Mouse (Mus musculus) right cerebral cortex, postnatal 10 days (tissue): ENCODE measurements around the gene Usp21.

Experiments
- DNase-seq, 2 experiments: peaks; one replicate each; pipeline ENCODE4 v3.0.0; 2021; ENCODE audit warnings: low spot score in 2 of 2

Usp21 gene

DNA sequence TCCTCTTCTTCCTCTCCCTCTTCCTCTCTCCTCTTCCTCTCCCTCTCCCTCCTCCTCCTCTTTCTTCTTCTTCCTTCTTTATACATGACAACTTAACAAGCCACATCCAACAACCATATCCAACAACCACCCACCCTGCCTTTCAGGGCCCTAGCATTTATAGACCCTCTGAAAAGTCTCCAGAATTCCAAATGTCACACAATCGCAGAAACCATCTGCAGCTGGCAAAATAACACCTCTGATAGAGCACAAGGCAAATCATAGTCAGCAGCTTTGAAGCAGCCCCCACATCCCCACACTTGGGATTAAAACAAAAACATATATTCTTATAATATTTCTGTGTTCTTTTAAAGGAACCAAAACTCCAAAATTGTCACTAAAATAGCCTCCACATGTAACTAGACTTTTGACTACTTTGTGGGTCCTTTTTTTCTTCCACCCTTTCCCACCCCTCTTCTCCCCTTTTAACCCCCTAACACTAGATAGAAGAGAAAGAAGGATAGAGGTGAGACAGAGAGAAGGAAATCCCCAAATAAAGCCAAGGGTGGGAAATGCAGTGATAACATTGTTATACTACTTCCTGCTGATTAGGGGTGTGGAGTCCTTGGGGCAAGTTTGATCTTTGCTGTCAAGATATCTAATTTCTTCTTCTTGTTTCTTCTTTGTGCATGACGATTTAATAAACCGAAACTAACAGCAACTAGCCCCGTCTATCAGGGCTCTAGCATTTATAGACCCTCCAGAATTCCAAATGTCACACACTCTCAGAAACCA, 21.6 kb downstream of the Usp21 start:
- no peak for DNase-seq

DNA sequence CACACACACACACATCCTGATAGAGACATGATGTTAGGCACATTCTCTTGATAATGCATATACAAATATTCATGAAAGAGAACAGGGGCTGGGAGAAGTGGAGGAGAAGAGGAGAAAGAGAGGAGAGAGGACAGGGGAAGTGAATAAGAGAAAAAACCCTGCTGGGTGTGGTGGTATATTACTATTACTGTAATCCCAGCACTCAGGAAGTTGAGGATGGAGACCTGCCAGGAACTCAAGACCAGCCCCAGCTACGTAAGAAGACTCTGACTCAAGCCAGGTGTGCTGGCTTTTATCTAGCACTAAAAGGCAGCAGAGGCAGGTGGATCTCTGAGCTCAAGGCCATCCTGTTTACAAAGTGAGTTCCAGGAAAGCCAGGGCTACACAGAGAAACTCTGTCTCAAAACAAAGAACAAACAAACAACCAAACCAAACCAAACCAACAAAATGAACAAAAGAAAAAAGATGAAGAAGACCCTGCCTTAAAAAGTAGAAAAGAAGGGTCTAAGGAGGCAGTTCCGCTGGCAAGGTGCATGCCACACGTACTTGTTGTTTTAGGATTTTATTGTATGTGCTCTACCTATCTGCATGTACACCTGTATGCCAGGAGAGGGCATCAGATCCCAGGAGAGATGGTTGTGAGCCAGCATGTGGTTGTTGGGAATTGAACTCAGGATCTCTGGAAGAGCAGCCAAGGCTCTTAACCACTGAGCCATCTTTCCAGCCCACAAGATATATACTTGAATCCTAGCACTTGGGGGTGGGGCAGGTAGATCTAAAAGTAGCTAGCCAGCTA, 23.9 kb downstream of the Usp21 start:
- no peak for DNase-seq

DNA sequence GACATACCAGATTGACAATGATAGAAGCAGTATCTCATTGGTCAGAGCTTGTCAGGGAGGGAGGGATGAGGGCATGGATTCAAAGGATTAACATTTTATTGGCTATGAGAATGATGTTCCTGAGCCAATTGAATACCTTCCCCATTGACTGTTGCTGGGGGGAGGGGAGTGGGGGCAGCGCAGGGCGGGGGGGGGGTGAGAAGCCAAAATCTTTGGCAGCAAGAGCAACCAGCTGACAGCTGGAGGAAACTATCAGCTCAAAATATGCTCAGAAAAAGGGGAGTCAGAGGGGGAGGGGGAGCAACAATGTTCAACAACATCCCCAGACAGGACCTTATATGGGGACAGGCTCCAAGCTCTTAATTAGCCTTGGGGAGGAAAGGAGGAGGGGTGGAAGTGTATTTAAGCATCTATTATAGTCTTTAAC, 24.6 kb downstream of the Usp21 start:
- peak; percentile 73 to 85 for DNase-seq

DNA sequence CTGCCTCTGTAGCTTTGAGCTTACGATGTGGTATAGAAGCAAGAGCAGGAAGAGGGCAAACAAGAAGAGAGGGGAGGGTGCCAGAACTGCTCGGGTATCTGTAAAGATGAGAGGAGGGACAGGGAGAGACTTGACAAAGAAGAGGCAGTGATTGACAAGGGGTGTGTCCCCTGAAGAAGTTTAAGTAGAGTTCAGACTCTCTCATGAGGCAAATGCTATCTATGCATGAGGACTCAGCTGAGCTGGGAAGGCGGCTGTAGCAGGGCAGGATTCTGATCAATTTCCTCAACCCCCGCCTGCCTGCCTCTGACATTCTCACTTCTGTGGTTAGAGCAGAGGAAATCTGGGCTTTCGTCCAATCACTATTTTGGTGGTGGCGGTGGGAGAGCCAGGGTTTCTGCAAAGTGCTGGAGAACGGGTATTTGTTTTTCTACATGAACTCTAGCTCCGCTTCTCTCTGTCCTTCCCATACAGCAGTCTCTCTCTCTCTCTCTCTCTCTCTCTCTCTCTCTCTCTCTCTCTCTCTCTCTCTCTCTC, 25.1 kb downstream of the Usp21 start:
- peak; percentile 89 to 93 for DNase-seq

DNA sequence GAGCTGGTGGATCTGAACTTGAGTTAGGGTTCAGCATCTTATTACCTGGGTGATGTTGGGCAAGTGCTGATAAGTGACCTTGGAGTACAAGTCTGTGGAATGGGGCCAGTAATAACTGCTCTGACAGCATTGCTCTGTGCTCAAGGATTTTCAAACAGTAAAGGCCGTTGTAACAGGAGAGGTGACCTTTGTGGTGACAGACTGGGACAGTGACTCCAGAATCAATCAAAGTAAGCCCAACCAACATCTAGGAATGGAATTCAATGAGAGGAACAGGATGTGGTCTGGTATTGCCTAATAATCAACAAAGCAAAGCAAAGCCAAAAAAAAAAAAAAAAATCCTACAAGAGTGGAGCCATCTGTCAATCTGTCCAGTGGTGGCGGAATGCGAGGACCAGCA, 27.5 kb downstream of the Usp21 start:
- DNase-seq = no peak

DNA sequence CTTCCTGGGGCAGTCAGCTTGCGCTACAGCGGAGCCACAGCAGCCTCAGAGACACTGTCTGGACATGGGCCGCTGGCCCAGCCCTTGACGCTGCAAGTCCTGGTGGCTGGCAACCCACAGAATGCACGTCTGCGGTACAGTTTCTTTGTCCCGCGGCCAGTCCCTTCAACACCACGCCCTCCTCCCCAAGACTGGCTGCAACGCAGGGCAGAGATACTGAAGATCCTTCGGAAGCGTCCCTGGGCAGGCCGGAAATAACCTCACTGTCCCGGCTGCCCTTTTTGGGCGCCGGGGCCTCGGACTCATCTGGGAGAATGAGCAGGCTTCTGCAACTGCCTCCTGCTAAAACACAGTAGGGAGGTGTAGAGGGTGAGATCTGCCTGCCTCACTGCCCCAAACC, 28.9 kb downstream of the Usp21 start:
- DNase-seq = no peak

DNA sequence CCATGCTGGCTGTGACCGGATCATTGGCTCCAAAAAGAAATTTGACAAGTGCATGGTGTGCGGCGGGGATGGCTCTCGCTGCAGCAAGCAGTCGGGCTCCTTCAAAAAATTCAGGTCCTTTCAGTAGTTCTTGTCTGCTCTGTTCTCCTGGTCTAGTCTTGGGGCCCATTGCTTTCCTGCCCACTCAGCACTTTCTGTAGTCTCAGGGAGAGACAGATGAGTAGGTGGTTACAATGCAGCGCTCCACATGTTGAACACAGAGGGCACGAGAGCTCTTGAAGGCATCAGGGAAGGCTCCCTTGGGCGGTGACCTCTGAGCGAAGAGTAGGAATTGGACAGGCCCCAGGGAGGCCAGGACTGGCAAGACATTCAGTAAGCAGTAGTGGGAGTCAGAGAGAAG, 30.0 kb downstream of the Usp21 start:
- no peak for DNase-seq

DNA sequence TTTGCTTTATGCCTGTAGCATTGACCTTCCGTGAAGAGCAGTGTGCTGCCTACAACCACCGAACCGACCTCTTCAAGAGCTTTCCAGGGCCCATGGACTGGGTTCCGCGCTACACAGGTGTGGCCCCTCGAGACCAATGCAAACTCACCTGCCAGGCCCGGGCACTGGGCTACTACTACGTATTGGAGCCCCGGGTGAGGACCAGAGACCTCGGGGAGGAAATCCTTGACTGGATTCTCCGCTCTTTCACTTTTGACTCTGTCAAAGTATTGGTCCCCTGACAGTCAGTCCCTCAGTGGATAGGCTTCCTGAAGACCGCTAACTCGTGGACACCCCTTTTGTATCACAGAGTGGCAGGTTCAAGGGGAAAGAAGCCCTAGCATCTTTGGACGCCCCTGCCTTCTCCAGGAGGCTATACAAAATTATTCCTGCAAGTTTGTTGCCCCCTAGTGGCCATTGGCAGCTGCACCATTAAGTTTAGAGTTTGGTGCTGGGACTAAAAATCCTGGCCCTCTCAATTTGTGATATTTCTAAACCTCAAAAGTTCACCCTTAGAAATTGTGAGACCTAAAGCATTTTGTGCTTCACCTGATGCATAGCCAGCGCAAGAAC, 30.7 kb downstream of the Usp21 start:
- peak; percentile 72 to 78 for DNase-seq

DNA sequence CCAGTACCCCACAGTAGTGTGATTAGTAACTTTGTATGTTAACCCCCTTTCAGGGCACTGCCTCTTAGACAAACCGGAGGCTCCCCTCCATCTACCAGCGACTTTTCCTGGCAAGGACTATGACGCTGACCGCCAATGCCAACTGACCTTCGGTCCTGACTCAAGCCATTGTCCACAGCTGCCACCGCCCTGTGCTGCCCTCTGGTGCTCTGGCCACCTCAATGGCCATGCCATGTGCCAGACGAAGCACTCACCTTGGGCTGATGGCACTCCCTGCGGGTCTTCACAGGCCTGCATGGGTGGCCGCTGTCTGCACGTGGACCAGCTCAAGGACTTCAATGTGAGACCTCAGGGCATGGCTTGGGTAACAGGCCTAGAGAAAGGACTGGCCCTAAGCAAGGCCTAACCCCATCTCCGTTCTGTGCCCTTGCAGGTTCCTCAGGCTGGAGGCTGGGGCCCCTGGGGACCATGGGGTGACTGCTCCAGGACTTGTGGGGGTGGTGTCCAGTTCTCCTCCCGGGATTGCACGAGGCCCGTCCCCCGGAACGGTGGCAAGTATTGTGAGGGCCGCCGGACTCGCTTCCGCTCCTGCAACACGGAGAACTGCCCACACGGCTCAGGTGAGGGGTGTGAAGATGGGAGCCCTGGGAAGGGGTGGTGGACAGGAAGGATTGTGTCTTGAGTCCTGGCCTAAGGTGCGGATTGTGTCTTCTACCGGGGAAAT, 31.5 kb downstream of the Usp21 start:
- no peak for DNase-seq

DNA sequence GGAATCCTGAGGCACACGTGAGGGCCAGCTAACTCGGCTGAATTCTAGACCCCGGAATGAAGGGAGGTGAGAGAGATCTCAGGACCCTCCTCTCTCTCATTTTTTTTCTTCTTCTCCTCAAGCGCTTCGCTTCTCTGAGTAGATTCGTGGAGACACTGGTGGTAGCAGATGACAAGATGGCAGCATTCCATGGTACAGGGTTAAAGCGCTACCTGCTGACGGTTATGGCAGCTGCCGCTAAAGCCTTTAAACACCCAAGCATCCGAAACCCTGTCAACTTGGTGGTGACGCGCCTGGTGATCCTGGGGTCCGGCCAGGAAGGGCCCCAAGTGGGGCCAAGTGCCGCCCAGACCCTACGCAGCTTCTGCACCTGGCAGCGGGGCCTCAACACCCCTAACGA, 35.4 kb downstream of the Usp21 start:
- DNase-seq = no peak

DNA sequence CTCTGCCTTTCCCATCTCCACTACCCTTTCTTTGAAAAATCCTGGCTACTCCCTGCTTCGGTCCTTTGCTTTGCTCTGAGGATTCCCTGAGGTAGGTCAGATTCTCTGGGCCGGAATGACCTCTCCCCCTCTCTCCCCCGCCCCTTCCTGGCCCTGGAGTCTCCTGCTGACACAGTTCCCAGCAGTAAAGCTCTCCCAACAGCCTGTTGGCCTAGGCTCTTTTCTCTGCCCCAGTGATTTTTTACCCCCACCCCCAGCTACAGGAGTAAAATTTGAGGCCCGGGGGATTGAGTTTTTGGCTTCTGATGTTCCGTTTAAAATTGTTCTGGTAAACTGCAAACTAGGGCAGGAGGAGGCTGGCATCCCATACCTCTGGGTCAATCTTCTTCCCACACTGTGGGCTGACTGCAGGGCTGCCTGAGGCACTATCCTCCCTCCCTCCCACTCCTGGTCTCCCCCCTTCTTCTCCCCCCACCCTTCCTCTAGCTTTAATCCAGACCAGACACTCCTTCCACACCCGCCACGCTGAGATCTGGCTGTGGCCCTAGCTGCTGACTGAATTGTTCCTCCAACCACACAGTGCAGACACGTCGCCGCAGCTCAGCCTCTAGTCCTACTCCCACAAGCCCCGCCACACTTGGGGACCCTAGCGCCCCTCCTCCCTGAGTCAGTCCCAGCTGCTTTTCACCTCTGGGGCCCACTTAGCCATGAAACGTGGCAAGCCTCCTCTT, 36.0 kb downstream of the Usp21 start:
- DNase-seq = no peak

DNA sequence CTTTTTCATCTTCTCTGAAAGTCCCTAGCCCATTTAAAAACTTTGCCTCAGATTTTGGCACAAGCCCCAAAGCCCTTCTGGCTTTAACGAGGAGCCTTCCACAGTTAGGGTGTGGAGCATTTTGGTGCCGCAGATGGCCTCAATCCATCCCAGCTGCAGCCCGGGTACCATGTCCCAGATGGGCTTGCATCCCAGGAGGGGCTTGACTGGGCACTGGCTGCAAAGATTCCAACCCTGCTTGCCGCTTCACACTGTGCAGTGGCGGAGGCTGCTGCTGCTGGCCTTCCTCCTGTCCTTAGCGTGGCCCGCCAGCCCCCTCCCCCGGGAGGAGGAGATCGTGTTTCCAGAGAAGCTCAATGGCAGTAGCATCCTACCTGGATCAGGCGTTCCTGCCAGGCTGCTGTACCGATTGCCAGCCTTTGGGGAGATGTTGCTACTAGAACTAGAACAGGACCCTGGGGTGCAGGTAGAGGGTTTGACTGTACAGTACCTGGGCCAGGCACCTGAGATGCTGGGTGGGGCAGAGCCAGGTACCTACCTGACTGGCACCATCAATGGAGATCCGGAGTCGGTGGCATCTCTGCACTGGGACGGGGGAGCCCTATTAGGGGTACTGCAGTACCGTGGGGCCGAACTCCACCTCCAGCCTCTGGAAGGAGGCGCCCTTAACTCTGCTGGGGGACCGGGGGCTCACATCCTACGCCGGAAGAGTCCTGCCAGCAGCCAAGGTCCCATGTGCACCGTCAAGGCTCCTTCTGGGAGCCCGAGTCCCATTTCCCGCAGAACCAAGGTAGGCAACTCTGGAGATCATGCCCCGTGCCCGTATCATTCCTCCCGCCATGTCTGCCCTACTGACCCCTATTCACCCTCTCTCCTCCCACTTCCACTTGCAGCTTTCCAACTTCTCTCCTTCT, 36.9 kb downstream of the Usp21 start, which contains the start of gene Ndufs2:
Gene Ndufs2, minus strand, starts transcription at position 709 of the 914 bp plus-strand sequence.
- peak in 1 of 2 experiments; percentile 57 for DNase-seq

DNA sequence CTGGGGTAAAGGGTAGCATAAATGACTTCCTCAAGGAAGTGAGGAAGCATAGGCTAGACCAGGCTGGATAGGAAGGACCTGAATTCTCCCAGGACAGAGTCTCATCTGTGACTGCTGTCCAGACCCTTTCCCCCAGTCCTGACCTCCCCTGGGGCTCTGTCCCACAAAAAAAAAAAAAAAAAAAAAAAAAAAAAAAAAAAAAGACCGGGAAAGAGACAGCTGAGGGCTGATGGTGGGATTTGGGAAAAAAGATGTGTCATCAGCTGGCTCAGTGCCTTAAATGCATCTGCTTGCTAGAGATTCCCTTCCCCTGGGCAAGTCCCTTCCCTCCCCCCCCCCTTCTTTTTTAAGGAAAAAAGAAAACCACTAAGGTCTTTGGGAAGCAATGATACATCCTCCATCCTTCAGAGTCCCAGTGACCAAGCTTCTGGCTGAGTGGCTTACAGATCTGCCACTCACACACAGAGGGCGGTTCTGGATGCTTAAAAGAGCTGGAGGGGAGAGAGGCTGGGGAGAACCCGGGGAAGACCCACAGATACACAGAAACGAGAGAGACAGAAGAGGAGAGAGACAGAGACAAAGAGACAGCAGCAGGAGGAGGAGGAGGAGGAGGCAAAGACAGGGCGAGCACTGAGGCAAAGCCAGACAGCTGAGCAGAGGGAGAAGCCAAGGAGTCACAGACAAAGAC, 37.7 kb downstream of the Usp21 start, which contains the start of gene Adamts4:
Gene Adamts4, plus strand, starts transcription at position 509 of the 688 bp plus-strand sequence.
- peak; percentile 74 to 79 for DNase-seq

DNA sequence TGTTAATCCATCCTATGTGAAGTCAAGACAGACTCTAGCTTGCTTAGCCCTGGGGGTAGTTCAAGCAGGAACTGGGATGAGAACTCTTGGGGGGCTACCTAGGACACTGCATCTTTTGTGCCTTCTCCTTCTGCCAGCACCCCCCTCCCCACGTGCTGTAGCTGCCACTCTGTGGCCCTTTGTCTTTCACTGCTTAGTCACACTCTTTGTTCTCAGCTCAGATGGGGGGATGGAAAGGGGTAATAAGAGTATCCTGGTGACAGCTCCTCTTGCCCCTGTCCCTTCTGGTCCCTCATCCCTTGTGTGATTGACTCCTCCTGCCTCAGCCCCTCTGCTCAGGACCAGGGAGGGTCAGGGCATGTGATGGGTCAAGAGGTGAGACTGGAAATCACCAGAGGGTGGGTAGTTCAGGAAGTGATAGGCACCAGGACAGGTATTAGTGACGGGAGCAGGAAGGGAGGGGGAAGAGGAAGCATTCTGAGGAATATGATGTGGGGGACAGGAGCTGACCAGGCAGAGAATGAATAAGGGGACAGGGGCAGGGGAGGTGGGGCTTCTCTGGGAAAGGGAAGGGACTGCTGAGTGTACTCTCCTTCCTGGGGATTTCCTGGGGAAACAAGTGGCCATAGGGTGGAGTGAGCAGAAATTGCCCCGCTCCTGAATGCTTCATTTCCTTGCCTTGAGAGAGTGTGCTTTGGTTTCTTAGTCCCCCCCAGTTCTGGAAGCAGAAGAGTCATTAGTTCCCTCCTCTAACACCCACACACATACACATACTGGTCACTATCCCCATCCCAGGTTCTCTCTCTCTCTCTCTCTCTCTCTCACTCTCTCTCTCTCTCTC, 39.2 kb downstream of the Usp21 start:
- no peak for DNase-seq

DNA sequence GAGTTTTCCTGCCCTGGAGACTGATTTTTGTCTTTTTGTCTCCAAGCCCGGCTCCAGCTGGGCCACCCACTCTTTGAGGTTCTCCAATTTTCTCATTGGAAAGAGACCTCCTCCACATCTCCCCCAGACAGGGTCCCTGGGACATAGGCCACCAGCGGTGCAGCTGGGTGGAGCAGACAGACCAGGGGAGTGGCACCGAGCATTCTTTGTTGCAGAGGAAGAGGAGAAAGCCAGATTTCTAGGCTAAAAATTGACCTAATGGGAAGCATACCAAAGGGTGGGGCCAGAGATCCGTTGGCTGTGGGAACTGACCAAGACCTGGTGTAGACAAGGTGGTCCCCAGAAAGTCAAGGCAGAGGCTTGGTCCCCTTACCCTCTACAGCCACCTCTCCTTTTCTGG, 39.9 kb downstream of the Usp21 start:
- no peak for DNase-seq

DNA sequence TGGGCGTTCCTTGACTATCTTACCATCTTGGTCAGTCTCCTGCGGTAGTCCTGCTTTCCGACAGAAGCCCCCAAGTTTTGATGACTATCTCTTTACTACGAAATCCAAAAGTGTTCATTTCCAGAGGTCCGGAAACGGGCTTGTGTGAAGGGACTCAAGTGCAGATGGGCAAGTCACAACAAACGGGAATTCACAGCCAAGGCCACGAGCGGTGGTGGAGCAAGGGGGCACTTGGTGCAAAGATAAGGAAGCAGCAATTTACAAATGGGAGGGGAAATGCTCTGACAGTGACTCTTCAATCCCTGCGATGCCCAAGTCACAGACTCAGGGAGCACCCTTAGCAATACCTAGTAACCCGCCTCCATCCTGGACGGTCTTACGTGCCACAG, 40.3 kb downstream of the Usp21 start:
- no peak for DNase-seq

DNA sequence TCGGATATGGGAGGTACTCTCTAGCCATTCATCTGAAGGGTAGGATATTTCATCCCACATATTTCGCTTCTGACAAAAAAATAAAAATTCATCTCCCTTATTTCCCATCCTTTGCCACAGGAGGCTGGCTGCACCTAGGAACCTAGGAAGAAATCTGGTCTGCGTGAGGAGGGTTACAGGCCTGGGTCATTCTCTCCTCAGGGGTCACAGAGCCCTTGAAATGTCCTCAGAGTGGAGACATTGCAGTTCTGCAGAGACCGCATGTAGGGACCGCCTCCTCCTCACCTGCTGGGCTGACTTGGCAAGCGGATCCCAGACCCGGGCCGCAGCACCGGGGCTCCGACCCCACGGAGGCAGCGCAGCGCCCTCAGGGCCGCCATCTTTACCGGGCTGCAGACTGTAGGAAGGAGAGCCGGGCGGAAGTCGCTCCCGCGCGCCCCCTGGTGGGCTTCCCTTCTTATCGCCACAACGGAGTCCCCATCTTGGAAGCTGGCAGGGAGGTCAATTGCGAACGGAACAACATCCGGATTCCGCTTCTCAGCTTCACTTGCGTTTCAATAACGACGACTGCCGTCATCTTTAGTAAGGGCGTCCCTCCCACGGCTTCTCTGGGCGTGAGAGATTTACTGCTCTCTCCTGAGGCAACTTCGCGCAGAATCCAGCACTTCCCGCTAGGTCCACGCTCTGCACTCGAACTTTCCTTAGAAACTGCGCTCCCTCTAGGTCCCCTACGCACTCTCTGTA, 40.9 kb downstream of the Usp21 start:
- peak; percentile 98 to 99 for DNase-seq

DNA sequence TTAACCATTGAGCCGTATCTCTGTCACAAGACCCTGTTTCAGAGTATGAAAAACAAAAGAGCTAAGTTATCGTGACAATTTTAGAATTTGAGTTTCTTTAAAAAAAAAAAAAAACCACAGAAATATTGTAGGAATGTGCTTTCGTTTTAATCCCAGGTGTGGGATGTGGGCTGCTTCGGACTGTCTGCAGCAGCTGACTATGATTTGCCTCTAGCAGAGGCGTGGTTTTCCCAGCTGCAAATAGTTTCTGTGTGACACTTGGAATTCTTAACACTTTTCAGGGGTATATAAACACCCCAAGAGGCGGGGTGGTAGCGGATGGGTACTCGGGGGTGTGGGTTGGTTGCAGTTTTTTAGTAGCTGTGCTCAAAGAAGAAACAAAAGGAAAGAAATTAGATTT, 42.4 kb downstream of the Usp21 start:
- DNase-seq = no peak
